Mouse (Mus musculus): Measurements from ENCODE around the gene Olfr748.
"Not testable (repeated sequence)": the region's sequence is repeated elsewhere in the genome, so short reads cannot be mapped to it uniquely, and the experiment has no call there.

The Olfr748 gene

DNA sequence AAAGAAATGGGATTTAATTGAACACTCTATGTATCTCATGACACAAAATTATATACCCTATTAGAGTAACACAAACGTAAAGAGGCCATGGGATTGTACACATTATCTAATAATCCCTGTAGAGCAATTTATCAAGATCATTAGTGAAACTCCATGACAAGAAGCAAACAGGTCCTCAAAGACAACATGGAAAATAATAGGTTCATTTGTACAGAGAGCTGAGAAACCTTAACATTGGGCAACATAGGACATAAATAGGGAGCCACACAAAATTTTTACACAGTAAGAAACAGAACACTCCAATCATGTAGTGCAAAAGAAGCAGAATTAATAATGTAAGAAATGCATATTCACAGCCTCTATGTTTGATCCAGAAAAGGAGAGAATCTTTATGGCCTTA lies at the start of gene Olfr748:
Gene Olfr748 (plus strand): TSS at position 301 of the 400 bp plus-strand sequence.
- no peak for DNase-seq (ENCODE audit: extremely low spot score)

DNA sequence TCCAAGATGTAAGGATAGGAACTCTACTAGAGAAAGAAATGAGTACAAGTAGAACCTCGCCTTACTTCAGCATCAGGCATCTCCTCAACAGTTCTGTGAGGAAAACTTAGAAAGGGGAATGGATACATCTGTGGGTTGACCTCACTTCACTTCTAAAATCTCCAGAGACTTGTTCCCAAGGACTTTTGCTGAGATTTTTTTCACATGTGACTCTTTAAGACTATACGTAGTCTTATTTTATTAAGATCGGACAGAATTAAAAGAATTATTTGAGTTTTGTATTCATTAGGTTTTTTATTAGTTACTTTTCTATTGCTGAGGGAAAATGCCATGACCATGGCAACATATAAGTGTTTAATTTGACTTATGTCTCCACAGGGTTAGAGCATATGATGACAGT lies 14.1 kb upstream of the Olfr748 start, which contains the start of gene Olfr747:
Gene Olfr747 (minus strand): TSS at position 101 of the 400 bp plus-strand sequence.
- no peak for DNase-seq (ENCODE audit: extremely low spot score)

DNA sequence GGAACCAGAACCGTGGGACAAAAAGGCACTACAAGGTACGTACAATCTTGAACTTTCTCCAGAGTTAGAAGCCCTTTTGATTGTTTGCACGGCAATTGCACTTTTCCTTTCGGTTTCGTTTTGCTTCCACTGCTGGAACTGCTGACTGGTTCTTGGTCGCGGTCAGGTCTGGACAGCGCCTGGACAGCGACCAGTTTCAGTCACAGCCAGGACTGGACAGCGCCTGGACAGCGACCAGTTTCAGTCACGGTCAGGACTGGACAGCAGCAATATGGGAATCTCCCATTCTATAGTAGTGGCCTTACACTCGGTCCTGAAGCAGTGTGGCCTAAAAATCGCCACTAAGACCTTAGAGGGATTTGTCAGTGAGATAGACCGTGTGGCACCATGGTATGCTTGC lies 12.7 kb downstream of the Olfr748 start:
- not testable (repeated sequence) for DNase-seq (ENCODE audit: extremely low spot score)

DNA sequence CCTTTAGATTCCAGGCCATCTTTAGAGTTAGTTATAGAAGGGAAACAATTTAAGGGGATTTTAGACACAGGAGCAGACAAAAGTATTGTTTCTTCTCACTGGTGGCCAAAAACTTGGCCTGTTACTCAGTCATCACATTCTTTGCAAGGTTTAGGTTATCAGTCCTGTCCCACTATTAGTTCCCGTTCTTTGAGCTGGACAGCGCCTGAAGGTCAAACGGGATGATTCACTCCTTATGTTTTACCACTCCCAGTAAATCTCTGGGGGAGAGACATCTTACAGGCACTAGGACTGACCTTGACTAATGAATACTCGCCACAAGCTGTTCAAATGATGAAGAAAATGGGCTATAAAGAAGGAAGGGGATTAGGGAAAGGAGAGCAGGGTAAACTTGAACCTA lies 15.2 kb downstream of the Olfr748 start:
- DNase-seq (ENCODE audit: extremely low spot score) = not testable (repeated sequence)

DNA sequence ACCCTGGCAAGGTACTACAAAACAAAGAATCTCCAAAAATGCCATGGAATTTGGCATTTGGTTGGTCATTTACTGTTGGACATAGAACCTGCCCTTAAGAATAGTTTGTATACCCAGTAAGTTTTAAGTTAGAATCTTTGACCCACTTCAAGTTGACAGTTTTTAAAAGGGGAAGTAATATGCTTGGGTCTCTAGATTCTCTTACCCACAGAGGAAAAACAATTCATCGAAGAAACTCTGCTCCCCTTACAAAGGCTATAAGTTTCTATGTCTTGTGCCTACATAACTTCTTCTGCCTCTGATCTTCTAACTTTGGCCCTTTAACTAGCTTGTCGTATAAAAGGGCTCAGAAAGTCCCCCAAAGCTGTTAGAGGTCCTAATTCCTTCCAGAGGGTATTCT lies 33.2 kb downstream of the Olfr748 start:
- DNase-seq (ENCODE audit: extremely low spot score) = no peak

DNA sequence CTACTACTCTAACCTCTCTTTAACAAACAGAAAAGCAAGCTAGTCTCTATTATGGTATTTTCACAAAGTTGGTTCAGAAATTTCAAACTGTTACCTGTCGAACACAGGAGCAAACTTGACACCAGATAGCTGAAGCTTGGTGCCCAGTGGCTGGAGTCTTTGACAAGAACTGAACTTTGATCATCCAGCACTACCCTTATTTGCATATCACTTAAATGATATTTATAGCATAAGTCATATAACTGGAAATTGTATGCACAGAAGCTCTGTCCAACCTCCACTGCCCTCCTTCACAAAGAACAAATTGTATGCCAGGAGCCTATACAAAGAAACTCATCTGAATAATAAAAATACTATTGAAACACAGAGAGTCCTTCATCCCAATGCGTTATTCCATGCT lies 34.4 kb downstream of the Olfr748 start:
- no peak for DNase-seq (ENCODE audit: extremely low spot score)

DNA sequence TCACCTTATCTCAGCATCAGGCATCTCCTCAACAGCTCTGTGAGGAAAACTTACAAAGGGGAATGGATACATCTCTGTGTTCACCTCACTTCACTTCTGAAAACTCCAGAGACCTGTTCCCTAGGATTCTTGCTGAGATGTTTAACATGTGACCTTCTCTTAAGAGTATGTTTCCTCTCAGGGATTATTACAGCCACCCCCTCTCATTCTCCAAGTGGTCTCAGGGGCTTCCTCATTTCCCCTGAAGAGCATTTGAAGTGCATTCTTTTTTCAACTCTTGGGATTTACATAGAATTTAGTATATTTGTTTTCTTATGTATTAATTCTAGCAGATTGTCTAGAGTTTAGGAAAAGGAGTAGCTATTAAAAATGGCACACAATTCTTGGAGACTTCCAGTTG lies 37.8 kb downstream of the Olfr748 start, which contains the start of gene Olfr749:
Gene Olfr749 (minus strand): TSS at position 101 of the 400 bp plus-strand sequence.
- no peak for DNase-seq (ENCODE audit: extremely low spot score)

DNA sequence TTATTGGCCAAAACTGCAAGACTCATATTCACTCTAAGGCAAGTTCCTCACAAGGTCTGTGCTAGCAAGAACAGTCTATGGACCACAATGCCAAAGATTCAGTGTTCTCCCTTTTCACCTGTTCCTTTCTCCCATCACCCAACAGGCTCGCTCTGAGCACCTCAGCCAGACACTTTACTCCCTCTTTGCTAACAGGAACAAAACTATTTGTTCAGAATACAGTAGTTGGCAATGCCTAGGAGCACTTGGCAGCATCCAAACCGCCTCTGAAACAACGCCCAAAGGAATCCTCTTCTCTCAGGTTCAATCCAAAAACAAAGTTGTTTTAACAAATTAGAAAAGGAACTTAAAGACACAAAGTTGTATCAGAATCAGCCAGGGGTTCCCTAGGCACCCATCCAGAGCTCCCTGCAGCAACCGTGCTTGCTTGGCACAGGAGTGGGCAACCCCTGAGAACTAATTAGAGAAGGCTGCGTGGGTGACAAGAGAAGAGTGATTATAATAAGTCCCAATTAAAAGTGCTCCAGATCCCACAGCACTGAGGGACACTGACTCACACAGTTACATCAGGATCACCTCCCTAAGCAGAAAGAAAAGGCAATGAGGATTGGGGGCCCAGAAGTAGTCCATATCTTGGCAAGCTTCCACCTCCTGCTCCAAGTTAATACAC lies 51.4 kb downstream of the Olfr748 start:
- no peak for DNase-seq (ENCODE audit: extremely low spot score)

All from embryo, embryonic 9.5 days (tissue).